Mouse (Mus musculus) layer of hippocampus, postnatal 14 days (tissue): ENCODE data around the gene Vmn1r137. TPM values are rescaled to one million over a fixed set of nuclear protein-coding genes. Genes with fewer than 3 reads are reported as not detected.
"Not testable (repeated sequence)": the region's sequence is repeated elsewhere in the genome, so short reads cannot be mapped to it uniquely, and the experiment has no call there.

ENCODE experiments used
- DNase-seq, 2 experiments: peaks; one replicate each; pipeline ENCODE4 v3.0.0; 2021 to 2022; ENCODE audit warnings: low spot score in 2 of 2, mixed read lengths in 1 of 2
- long read RNA-seq, 2 experiments: library from polyadenylated mRNA; stranded (forward); transcript quantifications; one replicate each; pipeline ENCODE4 v2.0.0; 2021
- total RNA-seq, 2 experiments: library from RNA; stranded (reverse); gene quantifications; 2 replicates each; pipeline ENCODE4 v1.2.3; 2021

The Vmn1r137 gene
- not detected for total RNA-seq
- long read RNA-seq, experiment 1 = 0 reads
- long read RNA-seq, experiment 2 = 0 reads

DNA sequence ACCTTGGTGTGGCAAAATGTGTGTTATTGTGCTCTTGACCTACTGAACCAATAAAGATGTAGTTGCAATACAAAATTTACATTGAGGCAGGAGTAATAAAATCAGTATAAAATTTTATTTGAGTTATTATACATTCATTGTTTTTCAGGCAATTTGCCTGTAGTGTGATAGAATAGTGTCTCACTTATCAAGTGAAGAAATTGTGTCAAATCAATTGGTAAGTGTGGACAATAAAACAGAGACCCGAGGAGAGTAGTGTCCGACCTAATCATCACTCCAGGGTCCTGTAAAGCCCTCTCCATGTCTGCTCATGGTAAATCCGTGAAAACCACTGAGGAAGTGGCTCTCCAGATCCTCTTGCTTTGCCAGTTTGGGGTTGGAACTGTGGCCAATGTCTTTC lies at the start of gene Vmn1r137:
Vmn1r137 (plus strand) TSS at position 301 of the 400 bp plus-strand sequence.
- not testable (repeated sequence) for DNase-seq

DNA sequence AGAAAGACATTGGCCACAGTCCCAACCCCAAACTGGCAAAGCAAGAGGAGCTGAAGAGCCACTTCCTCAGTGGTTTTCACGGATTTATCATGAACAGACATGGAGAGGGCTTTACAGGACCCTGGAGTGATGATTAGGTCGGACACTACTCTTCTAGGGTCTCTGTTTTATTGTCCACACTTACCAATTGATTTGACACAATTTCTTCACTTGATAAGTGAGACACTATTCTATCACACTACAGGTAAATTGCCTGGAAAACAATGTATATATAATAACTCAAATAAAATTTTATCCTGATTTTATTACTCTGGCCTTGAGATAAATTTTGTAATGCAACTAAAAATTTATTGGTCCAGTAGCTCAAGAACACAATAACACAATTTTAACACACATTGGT lies 34.4 kb downstream of the Vmn1r137 start, which contains the start of gene Vmn1r138:
Vmn1r138 (minus strand) TSS at position 101 of the 400 bp plus-strand sequence.
- not testable (repeated sequence) for DNase-seq

Other genes with a start within 250 kb of the Vmn1r137 start
- gene Gm4175, start 233.1 kb upstream of the Vmn1r137 start, total RNA-seq = not detected
- gene Gm4177, start 197.9 kb upstream of the Vmn1r137 start, total RNA-seq = not detected
- gene Vmn1r135, start 162.2 kb upstream of the Vmn1r137 start, total RNA-seq = not detected
- not detected for gene Gm5725, start 150.3 kb upstream of the Vmn1r137 start, total RNA-seq
- gene Gm5891, start 73.3 kb upstream of the Vmn1r137 start, total RNA-seq = not detected
- not detected for gene Vmn1r138, start 34.3 kb downstream of the Vmn1r137 start, total RNA-seq
- not detected for gene Gm6176, start 61.7 kb downstream of the Vmn1r137 start, total RNA-seq
- not detected for gene Vmn1r139, start 74.5 kb downstream of the Vmn1r137 start, total RNA-seq
- gene Gm16451, start 123.7 kb downstream of the Vmn1r137 start, total RNA-seq = not detected
- gene Gm10666, start 140.2 kb downstream of the Vmn1r137 start, total RNA-seq = not detected
- not detected for gene Vmn1r142, start 169.4 kb downstream of the Vmn1r137 start, total RNA-seq
- not detected for gene Vmn1r143, start 194.8 kb downstream of the Vmn1r137 start, total RNA-seq
- gene Gm8653, start 206.7 kb downstream of the Vmn1r137 start, total RNA-seq = not detected
- gene Gm8453, start 234.9 kb downstream of the Vmn1r137 start, total RNA-seq = not detected